Mouse (Mus musculus): ENCODE measurements around the gene Cox11. TPM values are rescaled to one million over a fixed set of nuclear protein-coding genes. Genes with fewer than 3 reads are reported as not detected.

The Cox11 gene
- polyA plus RNA-seq, 1 experiment from 2014 or later: 20.0 TPM

DNA sequence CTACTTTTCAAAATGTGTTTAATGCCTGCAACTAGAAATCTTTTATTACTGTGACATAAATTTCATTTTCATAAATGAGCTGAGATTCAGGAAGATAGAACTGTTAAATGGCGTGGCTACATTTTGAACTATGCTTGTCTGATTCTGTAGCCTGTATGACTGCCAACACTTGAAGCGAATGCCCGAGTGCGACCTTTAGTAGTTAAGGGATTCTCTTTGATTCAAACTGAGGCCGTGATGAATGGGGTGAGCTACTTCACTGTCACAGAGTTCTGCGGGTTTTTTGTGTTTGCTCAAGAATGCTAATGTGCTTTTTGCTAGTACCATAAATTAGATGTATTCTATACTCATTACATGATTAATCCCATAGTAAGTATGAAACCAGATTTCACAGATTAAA, 52.4 kb downstream of the Cox11 start:
- no peaks in the 10 kb centered on the region for H3K9me3 ChIP-seq (ENCODE audit: low read length)
- WGBS: 25% methylated on average over 6 of the region's 6 CpGs
- no peak overlapping the region for H3K27ac ChIP-seq (ENCODE audit: low read length)
- DNase-seq (ENCODE audit: low spot score) (no peak), ATAC-seq (no peak)
- no peak overlapping the region for H3K4me2 ChIP-seq (replicated peaks; ENCODE audit: low read depth, low read length)
- no peak overlapping the region for H3K4me3 ChIP-seq (ENCODE audit: low read depth, low read length)
- TF ChIP-seq EP300 (IDR thresholded peaks at IDR 0.05): no peak
- TF ChIP-seq CTCF (IDR thresholded peaks at IDR 0.05): no peak
- no peak overlapping the region for H3K9ac ChIP-seq (replicated peaks; ENCODE audit: low read depth)
- H3K4me1 ChIP-seq (ENCODE audit: insufficient read depth, low read depth, low read length): no peaks in the 10 kb centered on the region
- no peaks in the 10 kb centered on the region for H3K27me3 ChIP-seq (replicated peaks; ENCODE audit: insufficient read depth, low read length)
- H3K36me3 ChIP-seq (ENCODE audit: insufficient read depth, low read length): no peaks in the 10 kb centered on the region

DNA sequence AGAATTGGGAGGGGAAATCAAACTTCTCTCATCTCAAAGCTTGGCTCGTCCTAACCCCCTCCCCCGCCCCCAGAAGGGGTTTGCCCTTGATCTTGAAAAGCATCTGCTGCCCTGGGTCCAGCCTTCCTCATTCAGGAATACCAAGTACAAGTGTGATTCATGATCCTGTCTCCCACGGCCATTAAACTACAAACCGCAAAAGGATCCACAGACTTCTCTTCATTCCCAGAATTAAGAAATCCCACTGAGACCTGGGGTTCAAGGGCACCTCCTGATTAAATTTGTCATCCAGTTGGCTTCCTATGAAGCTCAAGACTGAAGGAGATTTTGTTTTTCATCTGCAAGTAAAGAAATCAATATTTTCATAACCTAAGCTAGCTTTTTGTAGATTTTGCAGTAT, 56.2 kb downstream of the Cox11 start:
- no peak overlapping the region for H3K9ac ChIP-seq (replicated peaks; ENCODE audit: low read depth)
- no peaks in the 10 kb centered on the region for H3K27me3 ChIP-seq (replicated peaks; ENCODE audit: insufficient read depth, low read length)
- no peak overlapping the region for H3K27ac ChIP-seq (ENCODE audit: low read length)
- no peaks in the 10 kb centered on the region for H3K4me1 ChIP-seq (ENCODE audit: insufficient read depth, low read depth, low read length)
- no peaks in the 10 kb centered on the region for H3K9me3 ChIP-seq (ENCODE audit: low read length)
- DNase-seq (ENCODE audit: low spot score) (no peak), ATAC-seq (no peak)
- no peaks in the 10 kb centered on the region for H3K36me3 ChIP-seq (ENCODE audit: insufficient read depth, low read length)
- TF ChIP-seq CTCF (IDR thresholded peaks at IDR 0.05) (no peak), EP300 (IDR thresholded peaks at IDR 0.05) (no peak)
- H3K4me3 ChIP-seq (ENCODE audit: low read depth, low read length): no peak overlapping the region
- no peak overlapping the region for H3K4me2 ChIP-seq (replicated peaks; ENCODE audit: low read depth, low read length)
- WGBS: 56% methylated on average over 4 of the region's 4 CpGs

Other genes with a start within 250 kb of the Cox11 start
- gene Hlf, start 247.3 kb upstream of the Cox11 start, polyA plus RNA-seq (2015; fragmentation: Nextera tagmentation; extraction: Ambion mirVana): 1.8 and 2.1 TPM in 2 replicates
- gene Stxbp4, start 89 bp upstream of the Cox11 start, polyA plus RNA-seq (2015; fragmentation: Nextera tagmentation; extraction: Ambion mirVana): 4.2 and 6.9 TPM in 2 replicates
- gene Tom1l1, start 50.2 kb downstream of the Cox11 start, polyA plus RNA-seq (2015; fragmentation: Nextera tagmentation; extraction: Ambion mirVana): 31.9 and 32.5 TPM in 2 replicates

Data from lung, postnatal 0 days (tissue).